Mouse (Mus musculus): Measurements from ENCODE around the gene Dazap1.

GRCm38 (mm10) chr10:80227877-80228775, 33.2 kb upstream of the Dazap1 start:
- TF ChIP-seq CTCF (conservative IDR thresholded peaks at IDR 0.05; ENCODE audit: low read length), result no peak
- TF ChIP-seq NANOG (IDR thresholded peaks at IDR 0.05; ENCODE audit: borderline replicate concordance, low read length), result no peak
